Mouse (Mus musculus) lung, embryonic 14.5 days (tissue): ENCODE results near the gene Ubxn1. TPM values are rescaled to one million over a fixed set of nuclear protein-coding genes. Genes with fewer than 3 reads are reported as not detected.
"Not testable (repeated sequence)": the region's sequence is repeated elsewhere in the genome, so short reads cannot be mapped to it uniquely, and the experiment has no call there.

Experiments
- ATAC-seq: fragments of 200-750 bp; cut with Nextera tagmentation; 2 replicates; pipeline ENCODE4 v1.8.0; 2017; ENCODE audit warnings: mild to moderate bottlenecking, moderate TSS enrichment, moderate library complexity; ENCODE audit not compliant: insufficient read depth
- DNase-seq: peaks from one replicate; pipeline ENCODE4 v3.0.0-alpha.2; 2015
- H3K27ac ChIP-seq: fragments of 300-500 bp; sonication (generic); 2 replicates; pipeline ENCODE4 v1.5.1; 2014; ENCODE audit warnings: low read depth, mild to moderate bottlenecking, moderate library complexity
- H3K27me3 ChIP-seq: fragments of 300-500 bp; sonication (generic); 2 replicates; pipeline ENCODE4 v1.6.1; 2014; ENCODE audit warnings: low read length, control low read depth; ENCODE audit not compliant: insufficient read depth
- H3K36me3 ChIP-seq: fragments of 300-500 bp; sonication (generic); 2 replicates; pipeline ENCODE4 v1.6.1; 2014; ENCODE audit warnings: control low read depth; ENCODE audit not compliant: insufficient read depth
- H3K4me1 ChIP-seq: fragments of 300-500 bp; sonication (generic); 2 replicates; pipeline ENCODE4 v1.6.1; 2014; ENCODE audit warnings: antibody characterized with exemption, control low read depth; ENCODE audit not compliant: insufficient read depth
- H3K4me2 ChIP-seq: fragments of 300-500 bp; sonication (generic); 2 replicates; pipeline ENCODE4 v1.6.1; 2014; ENCODE audit warnings: mild to moderate bottlenecking
- H3K4me3 ChIP-seq: fragments of 300-500 bp; sonication (generic); 2 replicates; pipeline ENCODE4 v1.5.1; 2014; ENCODE audit warnings: low read depth, low read length
- H3K9ac ChIP-seq: fragments of 300-500 bp; sonication (generic); 2 replicates; pipeline ENCODE4 v1.6.1; 2014
- H3K9me3 ChIP-seq: fragments of 300-500 bp; sonication (generic); 2 replicates; pipeline ENCODE4 v1.6.1; 2016; ENCODE audit warnings: low read depth, low read length, control low read depth
- CTCF ChIP-seq: IDR thresholded peaks from 2 replicates; pipeline ENCODE4 v1.5.1; 2016; ENCODE audit warnings: antibody characterized with exemption, low read depth
- WGBS: fragments of 180-500 bp; shearing (Covaris S2); extraction: QIAGEN DNeasy Blood & Tissue Kit; methylation state at CpG from one replicate; pipeline ENCODE4 v1.1.7; 2014; 5-methylcytosine and 5-hydroxymethylcytosine counted together
- polyA plus RNA-seq: library from polyadenylated mRNA; unstranded; fragments of >200 nt; fragmentation: Nextera tagmentation; extraction: Ambion mirVana; gene quantifications from 2 replicates; pipeline ENCODE4 v1.2.1, GENCODE M21; 2014

Gene Ubxn1
- 149 and 152 TPM in 2 replicates for polyA plus RNA-seq

- WGBS = 1% methylated on average over 56 of the region's 59 CpGs
- Histone ChIP-seq H3K9ac (peak within 1 kb of the TSS; percentile 94), H3K4me3 (peak within 1 kb of the TSS; percentile 98), H3K36me3 (peaks cover 33% of the 10 kb centered on the region), H3K27ac (peak within 1 kb of the TSS; percentile 76), H3K4me2 (peak within 1 kb of the TSS; percentile 93), H3K4me1 (peaks cover 6% of the 10 kb centered on the region; the same call in 1 of the 2 replicates), H3K9me3 (no peaks in the 10 kb centered on the region), H3K27me3 (no peaks in the 10 kb centered on the region)
- ATAC-seq = peak; percentile 98
- peak; percentile 97 for DNase-seq
- TF ChIP-seq CTCF = no peak
Observed at GRCm38 (mm10) chr19:8871267-8872186, at the start of gene Ubxn1. Gene Ubxn1, plus strand, starts transcription at chr19:8871496.

- ATAC-seq = no peak
- Histone ChIP-seq H3K27me3 (no peaks in the 10 kb centered on the region), H3K9me3 (no peaks in the 10 kb centered on the region), H3K4me1 (peaks cover 10% of the 10 kb centered on the region), H3K27ac (no peak overlapping the region), H3K4me2 (peak overlapping the region; percentile 80), H3K36me3 (peaks cover 52% of the 10 kb centered on the region), H3K9ac (peak overlapping the region; percentile 37), H3K4me3 (peak overlapping the region; percentile 100)
- DNase-seq = no peak
- WGBS = 71% methylated on average over 8 of the region's 8 CpGs
- no peak for TF ChIP-seq CTCF
Observed at GRCm38 (mm10) chr19:8822696-8823095, 48.6 kb upstream of the Ubxn1 start.

GRCm38 (mm10) chr19:8829660-8830059 lies 41.6 kb upstream of the Ubxn1 start, which contains the start of gene AC129217.1:
Gene AC129217.1, plus strand, starts transcription at chr19:8829773.
- Histone ChIP-seq H3K4me3 (no peak within 1 kb of the TSS), H3K27me3 (no peaks in the 10 kb centered on the region), H3K36me3 (peaks cover 100% of the 10 kb centered on the region), H3K27ac (no peak within 1 kb of the TSS), H3K4me1 (no peaks in the 10 kb centered on the region), H3K4me2 (no peak within 1 kb of the TSS), H3K9me3 (no peaks in the 10 kb centered on the region), H3K9ac (no peak within 1 kb of the TSS)
- DNase-seq (peak; percentile 11), ATAC-seq (no peak)
- 88% methylated on average over 8 of the region's 8 CpGs for WGBS
- TF ChIP-seq CTCF = no peak

- no peak for TF ChIP-seq CTCF
- no peaks in the 10 kb centered on the region for H3K27me3 ChIP-seq
- no peaks in the 10 kb centered on the region for H3K9me3 ChIP-seq
- peaks cover 98% of the 10 kb centered on the region for H3K36me3 ChIP-seq
- no peak for DNase-seq
- 88% methylated on average over 8 of the region's 8 CpGs for WGBS
- no peak overlapping the region for H3K9ac ChIP-seq
- no peak overlapping the region for H3K4me3 ChIP-seq
- no peak overlapping the region for H3K4me2 ChIP-seq
- H3K27ac ChIP-seq = no peak overlapping the region
- no peaks in the 10 kb centered on the region for H3K4me1 ChIP-seq
- ATAC-seq = no peak
Observed at GRCm38 (mm10) chr19:8830664-8831063, 40.6 kb upstream of the Ubxn1 start.

- peak; percentile 14 for DNase-seq
- H3K36me3 ChIP-seq = peaks cover 92% of the 10 kb centered on the region
- H3K4me2 ChIP-seq = no peak overlapping the region
- no peaks in the 10 kb centered on the region for H3K9me3 ChIP-seq
- TF ChIP-seq CTCF = 0 out of 2 replicates have a peak, but pooled peaks have one; percentile 8
- no peak overlapping the region for H3K27ac ChIP-seq
- H3K27me3 ChIP-seq = no peaks in the 10 kb centered on the region
- WGBS = 80% methylated on average over 11 of the region's 11 CpGs
- no peak for ATAC-seq
- H3K9ac ChIP-seq = no peak overlapping the region
- H3K4me1 ChIP-seq = no peaks in the 10 kb centered on the region
- no peak overlapping the region for H3K4me3 ChIP-seq
Observed at GRCm38 (mm10) chr19:8831262-8831661, 40.0 kb upstream of the Ubxn1 start.

- H3K4me2 ChIP-seq = no peak overlapping the region
- no peak overlapping the region for H3K27ac ChIP-seq
- H3K27me3 ChIP-seq = no peaks in the 10 kb centered on the region
- H3K4me3 ChIP-seq = no peak overlapping the region
- ATAC-seq (no peak), DNase-seq (no peak)
- no peaks in the 10 kb centered on the region for H3K9me3 ChIP-seq
- peaks cover 75% of the 10 kb centered on the region for H3K36me3 ChIP-seq
- H3K4me1 ChIP-seq = peaks cover 3% of the 10 kb centered on the region; the same call in 1 of the 2 replicates
- WGBS = 95% methylated on average over 4 of the region's 4 CpGs
- no peak overlapping the region for H3K9ac ChIP-seq
- TF ChIP-seq CTCF = no peak
Observed at GRCm38 (mm10) chr19:8832971-8833370, 38.3 kb upstream of the Ubxn1 start.

- H3K27ac ChIP-seq, ATAC-seq, H3K9me3 ChIP-seq, H3K4me3 ChIP-seq, H3K4me2 ChIP-seq, H3K27me3 ChIP-seq, H3K9ac ChIP-seq, DNase-seq: not testable (repeated sequence)
- WGBS = 97% methylated on average over 10 of the region's 10 CpGs
- Histone ChIP-seq H3K4me1 (peaks cover 13% of the 10 kb centered on the region), H3K36me3 (peaks cover 42% of the 10 kb centered on the region)
Observed at GRCm38 (mm10) chr19:8836327-8836726, 35.0 kb upstream of the Ubxn1 start.
